Mouse (Mus musculus) CH12.LX (cell line): Measurements from ENCODE around the gene Tmem59l. TPM values are rescaled to one million over a fixed set of nuclear protein-coding genes. Genes with fewer than 3 reads are reported as not detected.
A peak's percentile ranks its signal among the peaks of the same experiment; 100 is the strongest.
"Not testable (repeated sequence)": the region's sequence is repeated elsewhere in the genome, so short reads cannot be mapped to it uniquely, and the experiment has no call there.

ENCODE experiments used
- DNase-seq: peaks from one replicate; pipeline ENCODE4 v3.0.0-alpha.2; 2013; ENCODE audit errors: extremely low read depth
- H3K27ac ChIP-seq: 2 replicates; pipeline ENCODE4 v1.5.1; 2012; ENCODE audit warnings: low read depth, mild to moderate bottlenecking, control low read depth, moderate library complexity; ENCODE audit not compliant: insufficient read depth
- H3K27me3 ChIP-seq: replicated peaks from 2 replicates; pipeline ENCODE3; 2012; ENCODE audit warnings: inconsistent platforms
- H3K36me3 ChIP-seq, 2 experiments: replicated peaks in 1 of 2; 2 replicates each; pipeline versions ENCODE3 to v1.6.1; 2012; ENCODE audit warnings: inconsistent platforms in 1 of 2, low read length in 1 of 2, mild to moderate bottlenecking in 1 of 2, mixed read lengths in 1 of 2, moderate library complexity in 1 of 2; ENCODE audit not compliant: control insufficient read depth in 1 of 2, insufficient read depth in 1 of 2
- H3K4me1 ChIP-seq, 2 experiments: 2 replicates each; pipeline ENCODE4 v1.6.1; 2012; ENCODE audit warnings: inconsistent platforms in 1 of 2, moderate library complexity in 1 of 2; ENCODE audit not compliant: insufficient read depth in 2 of 2, control insufficient read depth in 1 of 2
- H3K4me2 ChIP-seq: 2 replicates; pipeline ENCODE4 v1.6.1; 2012; ENCODE audit warnings: low read depth, mild to moderate bottlenecking, control low read depth; ENCODE audit not compliant: poor library complexity, insufficient read depth, severe bottlenecking
- H3K4me3 ChIP-seq, 3 experiments: fragments of 150-350 bp in 1 of 3; sonication (generic) in 1 of 3; replicated peaks in 1 of 3; 2 replicates each; pipeline versions ENCODE3 to v1.5.1; 2011 to 2012; ENCODE audit warnings: low read depth in 2 of 3, low read length in 2 of 3, mild to moderate bottlenecking in 2 of 3, moderate library complexity in 2 of 3, control low read depth in 1 of 3, improper control_type of control experiment in 1 of 3, inconsistent platforms in 1 of 3, mixed read lengths in 1 of 3; ENCODE audit not compliant: poor library complexity in 1 of 3
- H3K79me2 ChIP-seq: replicated peaks from 2 replicates; pipeline ENCODE4 v1.6.1; 2012; ENCODE audit warnings: mild to moderate bottlenecking, moderate library complexity; ENCODE audit not compliant: control insufficient read depth, poor library complexity, insufficient read depth, severe bottlenecking; ENCODE audit errors: extremely low read depth
- H3K9ac ChIP-seq: 2 replicates; pipeline ENCODE4 v1.6.1; 2012; ENCODE audit warnings: low read depth, mild to moderate bottlenecking, control low read depth, moderate library complexity; ENCODE audit not compliant: insufficient read depth
- H3K9me3 ChIP-seq: replicated peaks from 2 replicates; pipeline ENCODE3; 2012; ENCODE audit warnings: low read length, inconsistent platforms, mixed read lengths
- BHLHE40 ChIP-seq: IDR thresholded peaks from 2 replicates; pipeline ENCODE4 v1.6.1; 2011; ENCODE audit warnings: mild to moderate bottlenecking, low read depth, low read length, improper control_type of control experiment
- CHD1 ChIP-seq: IDR thresholded peaks from 2 replicates; pipeline ENCODE4 v1.6.1; 2012; ENCODE audit warnings: low read depth, low read length, improper control_type of control experiment, inconsistent platforms
- CHD2 ChIP-seq: IDR thresholded peaks from 2 replicates; pipeline ENCODE4 v1.6.1; 2011; ENCODE audit warnings: low read length, improper control_type of control experiment
- CTCF ChIP-seq, 2 experiments: IDR thresholded peaks in 1 of 2; conservative IDR thresholded peaks in 1 of 2; 2 replicates each; pipeline ENCODE4 v1.5.1; 2011 to 2012; ENCODE audit warnings: low read depth in 2 of 2, low read length in 2 of 2, improper control_type of control experiment in 1 of 2, inconsistent platforms in 1 of 2, mild to moderate bottlenecking in 1 of 2, moderate library complexity in 1 of 2
- E2F4 ChIP-seq: IDR thresholded peaks from 2 replicates; pipeline ENCODE4 v1.6.1; 2011; ENCODE audit warnings: low read depth, low read length, improper control_type of control experiment; ENCODE audit not compliant: insufficient replicate concordance
- ELF1 ChIP-seq: IDR thresholded peaks from 2 replicates; pipeline ENCODE4 v1.6.1; 2014; ENCODE audit warnings: low read depth, mild to moderate bottlenecking, inconsistent platforms, low read length, improper control_type of control experiment
- EP300 ChIP-seq: IDR thresholded peaks from 2 replicates; pipeline ENCODE4 v1.6.1; 2011; ENCODE audit warnings: low read length, improper control_type of control experiment
- GABPA ChIP-seq: IDR thresholded peaks from 2 replicates; pipeline ENCODE4 v1.6.1; 2012; ENCODE audit warnings: low read depth, low read length, improper control_type of control experiment, inconsistent platforms; ENCODE audit not compliant: insufficient replicate concordance
- HCFC1 ChIP-seq: IDR thresholded peaks from 2 replicates; pipeline ENCODE4 v1.6.1; 2012; ENCODE audit warnings: low read depth, mild to moderate bottlenecking, inconsistent platforms, low read length, improper control_type of control experiment
- IRF4 ChIP-seq: IDR thresholded peaks from 2 replicates; pipeline ENCODE4 v1.6.1; 2014; ENCODE audit warnings: low read depth, mild to moderate bottlenecking, inconsistent platforms, low read length, improper control_type of control experiment
- JUND ChIP-seq: conservative IDR thresholded peaks from 2 replicates; pipeline ENCODE4 v1.6.1; 2011; ENCODE audit warnings: low read depth, low read length, improper control_type of control experiment
- MAX ChIP-seq: IDR thresholded peaks from 2 replicates; pipeline ENCODE4 v1.6.1; 2011; ENCODE audit warnings: low read length, improper control_type of control experiment
- MAZ ChIP-seq: IDR thresholded peaks from 2 replicates; pipeline ENCODE4 v1.6.1; 2012; ENCODE audit warnings: low read depth, mild to moderate bottlenecking, inconsistent platforms, low read length, improper control_type of control experiment, moderate library complexity
- MYC ChIP-seq: IDR thresholded peaks from 2 replicates; pipeline ENCODE4 v1.6.1; 2011; ENCODE audit warnings: low read depth, mild to moderate bottlenecking, improper control_type of control experiment, low read length
- POLR2A ChIP-seq: IDR thresholded peaks from 2 replicates; pipeline ENCODE4 v1.6.1; 2011; ENCODE audit warnings: low read depth, mild to moderate bottlenecking, improper control_type of control experiment, low read length
- POLR2AphosphoS2 ChIP-seq: IDR thresholded peaks from 2 replicates; pipeline ENCODE4 v1.6.1; 2011; ENCODE audit warnings: low read depth, low read length, improper control_type of control experiment
- RCOR1 ChIP-seq: conservative IDR thresholded peaks from 2 replicates; pipeline ENCODE4 v1.6.1; 2012; ENCODE audit warnings: low read depth, mild to moderate bottlenecking, inconsistent platforms, low read length, improper control_type of control experiment
- SIN3A ChIP-seq: IDR thresholded peaks from 2 replicates; pipeline ENCODE4 v1.6.1; 2012; ENCODE audit warnings: low read length, improper control_type of control experiment, inconsistent platforms
- SMC3 ChIP-seq: IDR thresholded peaks from 2 replicates; pipeline ENCODE4 v1.6.1; 2011; ENCODE audit warnings: low read depth, low read length, improper control_type of control experiment
- TBP ChIP-seq: conservative IDR thresholded peaks from 2 replicates; pipeline ENCODE4 v1.6.1; 2011; ENCODE audit warnings: low read depth, low read length, improper control_type of control experiment
- TCF12 ChIP-seq: IDR thresholded peaks from 2 replicates; pipeline ENCODE4 v1.6.1; 2014; ENCODE audit warnings: low read depth, mild to moderate bottlenecking, inconsistent platforms, low read length, improper control_type of control experiment
- UBTF ChIP-seq: IDR thresholded peaks from 2 replicates; pipeline ENCODE4 v1.6.1; 2012; ENCODE audit warnings: low read depth, mild to moderate bottlenecking, inconsistent platforms, low read length, improper control_type of control experiment, moderate library complexity
- USF2 ChIP-seq: conservative IDR thresholded peaks from 2 replicates; pipeline ENCODE4 v1.6.1; 2011; ENCODE audit warnings: low read depth, low read length, improper control_type of control experiment
- ZC3H11A ChIP-seq: IDR thresholded peaks from 2 replicates; pipeline ENCODE4 v1.6.1; 2012; ENCODE audit warnings: low read depth, mild to moderate bottlenecking, inconsistent platforms, low read length, improper control_type of control experiment
- ZNF384 ChIP-seq: IDR thresholded peaks from 2 replicates; pipeline ENCODE4 v1.6.1; 2012; ENCODE audit warnings: low read depth, low read length, improper control_type of control experiment, inconsistent platforms
- dilution Hi-C: fragments of 300-500 bp; cut with MboI; formaldehyde crosslinking; loops from 2 replicates; pipeline ENCODE4 v1.14.3; 2020; ENCODE audit warnings: low sequenced_read_pairs; ENCODE audit not compliant: extremely low pct_unique_long_range_greater_than_20kb, extremely low pct_ligation_motif_present
- in situ Hi-C: fragments of 300-500 bp; cut with MboI; formaldehyde crosslinking; loops from 3 replicates; pipeline ENCODE4 v1.14.3; 2019; ENCODE audit warnings: low sequenced_read_pairs, low pct_ligation_motif_present, low pct_unique_long_range_greater_than_20kb, mixed read lengths
- polyA plus RNA-seq: library from polyadenylated mRNA; unstranded; fragments of >175 nt; gene quantifications from 2 replicates; pipeline ENCODE4 v1.2.1, GENCODE M21; 2012; ENCODE audit warnings: low read depth; ENCODE audit not compliant: insufficient read length
- total RNA-seq, 2 experiments: library from RNA; depleted of rRNA; stranded (reverse); fragments of 300-350 nt in 1 of 2; fragments of >200 nt in 1 of 2; gene quantifications; 2 replicates each; pipeline ENCODE4 v1.2.3; 2012 to 2014

Gene Tmem59l
- total and polyA plus RNA-seq, 3 experiments = not detected

DNA sequence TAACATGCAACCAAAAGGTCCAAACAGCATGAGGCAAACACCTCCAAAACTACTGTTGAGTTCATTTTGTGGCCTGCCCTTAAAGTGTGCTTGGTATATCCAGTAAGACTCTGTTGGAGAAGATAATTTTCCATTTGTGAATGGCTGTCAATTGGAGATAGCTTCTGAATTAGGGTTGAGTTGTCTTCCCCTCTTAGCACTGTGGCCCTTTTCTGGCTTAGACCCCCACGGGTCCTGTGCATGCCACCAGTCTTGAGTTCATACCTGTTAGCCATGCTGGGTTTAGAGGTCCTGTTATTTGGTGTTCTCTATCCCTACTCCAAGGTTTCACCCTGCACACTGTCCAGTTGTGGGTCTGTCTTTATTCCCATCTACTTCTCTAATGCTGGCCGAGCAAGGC is 24.6 kb upstream of the Tmem59l start:
- H3K79me2 ChIP-seq = peaks cover 46% of the 10 kb centered on the region
- TF ChIP-seq TBP (no peak), SMC3 (no peak), ZNF384 (no peak), CHD2 (no peak), CHD1 (no peak), USF2 (no peak), TCF12 (no peak), IRF4 (no peak), JUND (no peak), BHLHE40 (no peak)
- TF ChIP-seq, all 38 proteins: peak for 0
- H3K27me3 ChIP-seq = no peaks in the 10 kb centered on the region
- in situ Hi-C loops (no loop called here), dilution Hi-C loops (no loop called here)
- peak overlapping the region; percentile 57 for H3K4me2 ChIP-seq
- H3K27ac ChIP-seq = peak overlapping the region; percentile 27; the same call in 1 of the 2 replicates
- peaks cover 24 to 49% of the 10 kb centered on the region in 2 experiments for H3K4me1 ChIP-seq
- H3K9ac ChIP-seq = peak overlapping the region; percentile 94
- DNase-seq = no peak
- peaks cover 52 to 66% of the 10 kb centered on the region in 2 experiments for H3K36me3 ChIP-seq
- H3K4me3 ChIP-seq = peak overlapping the region; percentile 36 to 98 (median 87)
- no peaks in the 10 kb centered on the region for H3K9me3 ChIP-seq

GRCm38 (mm10) chr8:70511174-70511573 is 24.0 kb upstream of the Tmem59l start:
- H3K9me3 ChIP-seq, H3K27me3 ChIP-seq, dilution Hi-C loops, DNase-seq, in situ Hi-C loops: not testable (repeated sequence)
- Histone ChIP-seq H3K79me2 (peaks cover 46% of the 10 kb centered on the region), H3K4me1 (peaks cover 24 to 49% of the 10 kb centered on the region in 2 experiments), H3K4me2 (peak overlapping the region; percentile 57), H3K27ac (0 out of 2 replicates have a peak overlapping the region, but pooled peaks have one; percentile 88), H3K36me3 (peaks cover 47 to 61% of the 10 kb centered on the region in 2 experiments), H3K4me3 (peak overlapping the region; percentile 83 to 98 (median 87)), H3K9ac (peak overlapping the region; percentile 94)
- TF ChIP-seq SIN3A = 0 out of 2 replicates have a peak, but pooled peaks have one; percentile 32
- TF ChIP-seq POLR2A = peak; percentile 23; the same call in 1 of the 2 replicates
- peak; percentile 72 for TF ChIP-seq BHLHE40
- TF ChIP-seq, all 38 proteins: peak for 3; not testable (repeated sequence) for 35

GRCm38 (mm10) chr8:70510228-70510915 is 23.2 kb upstream of the Tmem59l start, which contains the start of gene Uba52:
TSS of gene Uba52 (minus strand) at chr8:70510801.
- peak; percentile 96 for DNase-seq
- TF ChIP-seq RCOR1 (peak; percentile 72; the same call in 1 of the 2 replicates), ELF1 (peak; percentile 96), TCF12 (peak; percentile 94), MAX (peak; percentile 95), HCFC1 (peak; percentile 92), ZNF384 (no peak), POLR2AphosphoS2 (peak; percentile 91), EP300 (no peak), MAZ (peak; percentile 100), UBTF (no peak), CHD1 (peak; percentile 31; the same call in 1 of the 2 replicates), CTCF (conservative IDR thresholded peaks at IDR 0.05 in 1 of 2, IDR thresholded peaks at IDR 0.05 in 1 of 2; ENCODE audit: low read depth in 2 of 2, low read length in 2 of 2) (no peak), ZC3H11A (no peak), MYC (peak; percentile 98), E2F4 (peak; percentile 86; the same call in 1 of the 2 replicates), GABPA (peak; percentile 34; the same call in 1 of the 2 replicates)

More at GRCm38 (mm10) chr8:70510228-70510915, 23.2 kb upstream of the Tmem59l start, which contains the start of gene Uba52:
- Histone ChIP-seq H3K4me2 (peak within 1 kb of the TSS; percentile 92), H3K79me2 (peaks cover 46% of the 10 kb centered on the region), H3K9me3 (no peaks in the 10 kb centered on the region), H3K36me3 (peaks cover 42 to 55% of the 10 kb centered on the region in 2 experiments), H3K9ac (peak within 1 kb of the TSS; percentile 94), H3K27ac (peak within 1 kb of the TSS; percentile 88), H3K27me3 (no peaks in the 10 kb centered on the region), H3K4me3 (peak within 1 kb of the TSS; percentile 83 to 98 (median 87)), H3K4me1 (peaks cover 29 to 53% of the 10 kb centered on the region in 2 experiments)
- in situ Hi-C loops (no loop called here), dilution Hi-C loops (no loop called here)
